Mouse (Mus musculus) olfactory bulb, adult 2 months (tissue): Measurements from ENCODE around the gene Pigyl.

ENCODE experiments used
- CTCF ChIP-seq: fragments of 200-500 bp; IDR thresholded peaks from 2 replicates; pipeline ENCODE4 v1.5.1; 2012; ENCODE audit warnings: low read depth, mild to moderate bottlenecking, low read length, moderate library complexity; ENCODE audit not compliant: insufficient read depth
- POLR2A ChIP-seq: fragments of 200-500 bp; IDR thresholded peaks from 2 replicates; pipeline ENCODE4 v1.6.1; 2012; ENCODE audit warnings: mild to moderate bottlenecking, low read depth, low read length, moderate library complexity; ENCODE audit not compliant: insufficient read depth

- TF ChIP-seq POLR2A (no peak), CTCF (no peak)
Observed at GRCm38 (mm10) chr9:22134246-22134890, 22.3 kb upstream of the Pigyl start.
